Mouse (Mus musculus): ENCODE measurements at regions not wholly inside any gene's neighbourhood (a gene's known extent, or its start where the extent isn't known, plus 50 kb on each side); places are given as distances from the start of the nearest gene placed in this dataset.
A peak's percentile ranks its signal among the peaks of the same experiment; 100 is the strongest.

DNA sequence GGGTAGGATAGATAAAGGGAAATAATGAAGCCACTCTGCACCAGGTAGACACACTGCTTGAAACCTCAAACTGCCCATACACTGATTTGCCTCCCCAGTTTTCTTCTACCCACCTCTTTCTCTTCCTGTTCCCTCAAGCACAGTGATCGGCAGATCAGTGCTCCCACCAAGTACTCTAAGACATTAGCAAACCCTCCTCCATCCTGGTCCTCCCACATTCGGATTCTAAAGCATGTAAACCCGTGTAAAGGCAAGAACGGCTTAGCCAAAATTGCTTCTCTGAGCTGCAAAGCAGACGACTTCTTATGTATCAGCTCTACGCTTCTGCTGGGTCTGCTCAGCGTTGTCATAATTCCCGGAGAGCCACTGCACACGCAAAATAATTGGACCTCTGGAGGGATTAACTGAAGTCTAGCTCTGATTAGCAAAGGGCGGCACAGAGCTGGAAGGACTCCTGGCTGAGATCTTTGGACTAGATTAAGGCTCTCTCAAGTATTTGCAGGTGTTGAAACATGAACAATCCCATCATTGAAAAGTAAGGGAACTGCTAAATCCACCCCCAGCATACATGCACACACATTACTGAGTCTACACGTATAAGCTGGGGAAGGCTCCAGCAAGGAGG is 67.2 kb downstream of the Mtx3 start:
- DNase-seq (ENCODE audit: low read depth, low spot score), result peak; percentile 25

DNA sequence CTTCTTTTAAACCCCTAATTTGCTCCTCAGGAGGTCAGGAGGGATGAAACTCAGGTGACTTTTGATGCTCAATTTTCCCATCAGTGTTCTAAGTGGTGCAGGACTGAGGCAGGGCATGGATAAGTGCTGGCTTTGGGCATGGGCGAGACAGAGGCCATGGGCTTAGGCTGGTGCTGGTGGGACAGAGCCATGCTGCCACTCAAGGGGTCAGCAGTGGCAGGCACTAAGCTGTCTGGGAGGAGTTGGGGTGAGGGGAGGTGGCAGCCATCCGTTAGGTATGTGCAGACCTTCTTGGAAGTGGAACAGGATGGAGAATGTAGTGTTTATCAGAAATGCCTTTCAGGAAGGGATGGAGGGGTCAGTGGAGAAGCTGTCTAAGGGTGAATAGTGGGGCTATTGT is 68.1 kb downstream of the Mtx3 start:
- no peak for DNase-seq (ENCODE audit: low read depth, low spot score)

DNA sequence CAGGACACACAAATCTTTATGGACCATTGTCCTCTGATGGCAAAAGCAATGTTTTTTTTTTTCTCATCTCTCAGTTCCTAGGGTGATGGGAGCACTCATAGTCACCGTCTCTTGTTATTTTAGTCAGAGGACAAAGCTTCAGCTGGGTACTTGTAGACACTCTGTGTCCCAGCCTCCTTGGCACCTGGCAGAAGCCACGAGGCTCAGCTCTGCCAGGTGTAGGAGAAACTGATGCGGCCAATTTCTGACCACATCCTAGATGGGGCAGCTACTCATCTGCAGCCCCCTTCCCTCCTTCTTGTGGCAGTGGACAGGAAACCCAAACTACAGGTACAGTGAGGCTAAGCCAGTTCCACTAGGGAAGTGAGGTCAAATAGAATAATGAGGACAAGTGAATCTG is 70.1 kb downstream of the Mtx3 start:
- DNase-seq (ENCODE audit: low read depth, low spot score), result no peak

DNA sequence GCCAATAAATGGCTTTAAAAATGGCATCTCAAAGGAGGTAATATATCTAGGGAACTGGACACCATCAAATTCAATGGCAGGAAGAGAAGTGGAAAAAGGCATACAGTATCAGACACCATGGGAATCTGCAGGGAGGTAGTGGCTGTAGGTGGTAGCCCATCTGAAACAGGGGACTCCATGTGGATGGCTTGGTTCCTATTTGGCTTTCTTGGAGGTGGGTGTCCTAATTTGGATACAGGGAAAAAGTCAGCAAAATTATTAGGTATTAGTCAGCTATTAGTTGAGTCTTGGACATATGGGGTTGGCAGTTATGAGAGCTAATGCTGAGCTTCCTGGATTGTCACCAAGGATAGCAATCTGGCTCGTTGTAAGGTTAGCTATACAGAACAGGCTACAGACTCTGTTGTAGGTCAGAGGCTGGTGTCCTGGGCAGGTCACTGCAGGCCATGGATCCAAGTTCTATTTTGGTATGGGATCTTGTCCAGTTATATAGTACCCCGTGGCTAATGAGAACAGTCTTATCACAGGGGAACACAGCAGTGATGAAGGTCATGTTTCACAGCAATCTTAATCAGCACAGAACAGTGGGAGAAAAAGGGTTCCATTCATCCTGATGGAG is 70.8 kb downstream of the Mtx3 start:
- no peak for DNase-seq (ENCODE audit: low read depth, low spot score)

GRCm38 (mm10) chr13:92915948-92916710 is 71.6 kb downstream of the Mtx3 start:
- no peak for DNase-seq (ENCODE audit: low read depth, low spot score)

DNA sequence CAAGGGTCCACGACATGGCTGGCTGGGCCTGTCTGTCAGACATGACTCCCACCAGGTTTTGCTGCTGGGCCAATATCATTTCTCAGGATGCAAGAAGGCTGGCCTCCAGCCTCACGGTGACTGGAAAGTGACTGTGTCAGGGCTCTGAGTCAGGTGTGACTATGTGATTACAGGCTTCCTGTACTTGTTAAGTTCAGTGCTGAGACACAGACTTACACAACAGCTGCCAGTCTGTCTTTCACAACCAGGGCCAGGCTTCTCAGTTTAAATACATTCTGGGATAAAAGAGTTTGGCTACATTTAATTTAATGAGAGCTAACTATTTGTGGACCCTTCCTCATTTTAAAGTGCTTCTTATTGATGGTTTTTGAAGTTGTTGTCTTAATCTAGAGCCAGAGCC is 75.3 kb downstream of the Mtx3 start:
- DNase-seq (ENCODE audit: low read depth, low spot score), result no peak

DNA sequence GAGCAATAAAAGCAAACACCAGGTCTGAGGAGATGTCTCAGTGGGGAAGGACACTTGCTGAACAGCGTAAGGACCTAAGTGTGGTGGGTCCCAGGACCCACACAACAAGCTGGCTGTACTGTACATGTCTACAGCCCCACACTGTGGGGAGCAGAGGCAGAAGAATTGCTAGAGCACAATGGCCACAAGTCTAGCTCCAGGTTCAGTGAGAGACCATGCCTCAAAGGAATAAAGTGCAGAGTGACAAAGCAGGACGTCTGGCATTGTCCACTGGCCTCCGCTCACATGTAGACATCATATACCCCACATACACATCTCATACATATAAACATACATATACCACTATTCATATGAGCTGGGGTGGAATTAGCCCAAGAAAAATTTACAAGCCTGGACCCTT is 77.4 kb downstream of the Mtx3 start:
- DNase-seq (ENCODE audit: low read depth, low spot score), result no peak

GRCm38 (mm10) chr13:92923496-92923895 is 78.9 kb downstream of the Mtx3 start:
- DNase-seq (ENCODE audit: low read depth, low spot score), result no peak

DNA sequence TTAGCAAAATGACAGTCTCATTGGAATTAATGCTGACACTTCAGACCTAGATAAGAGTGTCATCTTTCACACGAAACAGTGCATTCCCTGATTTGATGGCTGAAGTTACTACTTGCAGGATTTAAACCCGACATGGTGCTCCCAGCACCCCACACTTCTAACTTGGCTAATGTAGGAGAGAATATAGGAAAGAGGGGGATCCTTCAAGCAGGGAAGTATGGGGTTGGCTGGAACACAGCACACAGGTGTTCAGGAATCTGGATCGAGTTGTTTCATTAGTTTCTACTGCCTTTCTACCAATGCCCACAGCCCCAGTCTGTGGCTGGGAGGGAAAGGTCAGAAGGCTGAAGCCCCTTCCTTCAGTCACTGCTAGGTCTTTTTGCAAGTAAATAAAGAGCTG is 79.5 kb downstream of the Mtx3 start:
- no peak for DNase-seq (ENCODE audit: low read depth, low spot score)

- DNase-seq (ENCODE audit: low read depth, low spot score), result no peak
These were observed 80.6 kb downstream of the Mtx3 start for GRCm38 (mm10) chr13:92925196-92925595.

- DNase-seq (ENCODE audit: low read depth, low spot score), result no peak
These were observed 84.0 kb downstream of the Mtx3 start for GRCm38 (mm10) chr13:92928551-92928950.

- no peak for DNase-seq (ENCODE audit: low read depth, low spot score)
These were observed 87.1 kb downstream of the Mtx3 start for GRCm38 (mm10) chr13:92931696-92932095.

DNA sequence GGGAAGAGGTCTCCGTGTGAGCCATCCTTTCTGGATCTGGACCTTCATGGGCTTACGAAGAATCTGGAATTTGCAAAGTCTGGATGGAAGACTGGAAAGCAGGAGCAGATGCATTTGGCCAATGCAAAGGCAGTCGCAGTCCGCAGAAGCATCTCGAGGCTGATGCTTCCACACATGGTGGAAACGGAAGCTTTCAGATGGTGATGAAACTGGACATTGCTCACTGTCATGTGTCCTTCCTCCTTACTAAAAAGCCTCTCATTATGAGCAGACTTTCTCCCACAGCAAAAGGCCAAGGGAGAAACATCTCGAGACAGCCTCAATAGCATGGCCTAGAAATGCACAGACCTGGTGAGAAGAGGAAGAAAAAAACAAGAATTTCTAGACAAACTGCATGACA is 94.5 kb downstream of the Mtx3 start:
- DNase-seq (ENCODE audit: low read depth, low spot score), result no peak

DNA sequence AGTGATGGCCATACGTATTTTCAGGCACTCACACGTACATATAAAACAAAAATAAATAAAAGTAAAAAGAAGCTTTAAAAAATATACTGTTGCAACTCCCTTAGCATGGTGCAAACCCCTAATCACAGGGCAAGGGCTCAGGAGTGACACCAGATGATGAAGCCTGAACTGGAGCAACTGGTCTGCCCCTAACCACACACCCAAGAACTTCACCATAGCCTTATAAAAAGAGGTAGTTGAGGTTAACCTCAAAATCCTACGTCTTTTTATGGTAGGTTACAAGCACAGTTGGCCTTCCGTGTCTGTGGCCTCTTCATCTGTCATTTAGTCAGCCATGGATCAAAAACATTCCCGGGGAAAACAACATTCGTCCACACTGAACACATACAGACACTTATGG is 96.0 kb downstream of the Mtx3 start:
- no peak for DNase-seq (ENCODE audit: low read depth, low spot score)

DNA sequence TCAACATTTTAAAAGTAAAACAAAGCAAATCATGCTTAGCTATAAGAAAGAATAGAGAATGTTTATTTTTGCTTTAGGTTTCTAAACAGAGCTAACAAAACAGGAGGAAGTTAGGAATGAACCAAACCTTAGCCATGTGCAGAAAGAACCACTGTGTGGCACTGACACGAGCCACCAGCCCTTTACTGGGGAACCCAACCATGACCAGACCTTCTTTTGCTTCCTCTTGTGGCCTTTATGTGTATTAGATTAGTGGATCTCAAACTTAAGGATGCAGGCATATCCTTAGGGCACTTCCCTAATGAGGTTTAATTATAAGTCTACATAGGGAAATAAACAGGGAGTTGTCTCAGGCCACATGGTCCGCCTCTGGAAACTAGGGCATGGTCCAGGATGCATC is 104.0 kb downstream of the Mtx3 start:
- no peak for DNase-seq (ENCODE audit: low read depth, low spot score)

- DNase-seq (ENCODE audit: low read depth, low spot score), result no peak
These were observed 115.5 kb downstream of the Mtx3 start for GRCm38 (mm10) chr13:92960031-92960430.

GRCm38 (mm10) chr13:92962625-92963024 is 118.1 kb downstream of the Mtx3 start:
- no peak for DNase-seq (ENCODE audit: low read depth, low spot score)

DNA sequence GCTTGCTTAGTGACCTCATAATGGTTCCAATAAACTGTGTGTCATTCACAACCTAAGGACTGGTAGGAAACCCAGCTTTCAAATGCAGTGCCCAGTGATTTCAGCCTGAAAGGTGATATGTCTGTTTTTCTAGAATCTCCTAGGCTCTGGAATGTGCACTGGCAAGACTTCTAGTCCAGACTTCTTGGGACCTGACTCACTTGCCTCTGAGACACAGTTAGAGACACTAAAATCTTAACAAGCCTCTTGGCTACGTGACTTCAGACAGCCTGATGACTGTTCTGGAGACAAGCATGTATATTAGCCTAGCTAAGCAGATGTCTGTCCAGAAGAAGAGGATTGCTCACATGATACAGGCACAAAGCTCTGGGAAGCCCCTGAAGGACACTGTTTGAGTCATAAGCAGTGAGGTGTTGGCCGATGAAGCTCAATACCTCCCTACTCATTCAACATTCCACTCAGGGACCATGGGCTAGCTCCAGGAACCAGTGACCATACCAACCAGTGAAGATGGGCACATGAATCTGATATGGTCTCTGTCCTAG is 118.9 kb downstream of the Mtx3 start:
- no peak for DNase-seq (ENCODE audit: low read depth, low spot score)

DNA sequence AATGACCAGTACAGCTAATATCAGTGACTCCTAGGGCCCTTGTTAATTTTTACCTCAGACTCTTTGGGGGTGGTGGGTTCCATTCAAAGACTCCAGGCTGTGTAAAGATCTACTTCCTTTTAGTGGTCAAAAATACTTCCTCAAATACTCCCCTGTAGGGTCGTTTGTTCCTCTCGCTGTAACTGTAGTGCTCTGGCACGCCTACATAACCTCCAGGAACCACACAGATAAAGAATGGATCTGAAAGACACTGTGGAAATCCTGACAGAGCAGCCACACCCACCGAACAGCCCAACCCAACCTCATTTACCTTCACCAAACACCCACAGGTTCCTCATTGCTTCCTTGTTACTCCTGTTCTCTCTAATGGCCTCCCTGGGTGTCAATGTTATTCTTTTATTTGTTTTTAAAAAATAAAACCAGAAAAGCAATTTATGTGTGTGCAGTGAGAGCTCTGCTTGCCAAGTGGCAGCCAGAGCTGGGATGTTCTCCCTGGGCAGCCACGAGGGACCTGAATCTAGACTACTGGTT is 119.7 kb downstream of the Mtx3 start:
- no peak for DNase-seq (ENCODE audit: low read depth, low spot score)

DNA sequence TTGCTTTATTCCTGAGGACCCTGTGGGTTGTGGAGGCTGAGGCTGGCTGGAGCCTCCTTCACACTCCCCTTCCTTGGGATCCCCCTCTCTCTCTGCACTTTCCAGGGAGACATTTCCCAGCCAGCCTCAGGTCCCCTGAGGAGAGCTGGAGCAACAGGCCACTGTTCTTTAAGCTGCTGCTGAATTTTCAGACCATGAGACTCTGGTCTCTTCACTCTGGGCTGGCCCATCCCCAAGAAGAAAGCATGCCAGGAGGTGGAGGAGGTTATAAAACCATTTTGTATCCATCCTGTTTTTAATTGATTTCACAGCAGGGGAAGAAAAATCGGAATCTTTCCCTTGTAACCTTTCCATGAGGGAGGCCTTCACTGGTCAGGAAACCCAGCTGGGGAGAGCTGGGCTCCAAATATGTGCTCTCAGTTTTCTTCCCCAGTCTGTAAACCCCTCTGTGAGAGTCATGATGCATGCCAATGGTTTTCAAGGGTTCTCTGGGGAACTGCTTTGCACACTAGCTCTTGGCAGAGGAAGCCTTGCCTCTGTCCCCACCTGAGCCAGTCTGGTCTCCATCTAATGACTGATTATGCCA is 122.6 kb downstream of the Mtx3 start:
- no peak for DNase-seq (ENCODE audit: low read depth, low spot score)

- no peak for DNase-seq (ENCODE audit: low read depth, low spot score)
These were observed 125.0 kb downstream of the Mtx3 start for GRCm38 (mm10) chr13:92969579-92969978.

GRCm38 (mm10) chr13:92972891-92973290 is 128.3 kb downstream of the Mtx3 start:
- DNase-seq (ENCODE audit: low read depth, low spot score), result no peak

Measured in retina, postnatal 7 days (tissue).